ENCODE assay signal across 13 mouse cellular contexts in genomic region chr4:148417074-148417526, GRCm38 (mm10). TPM values are rescaled to one million over a fixed set of nuclear protein-coding genes. Genes with fewer than 3 reads are reported as not detected.
DNase-seq lines count a peak whose midpoint lies in the region; ATAC-seq and TF ChIP-seq lines count a peak whose summit lies in the region.
"Had no signal": no experiment of that assay in that cellular context is flagged by ENCODE, and none has a peak within 500 bp of the region (broad histone marks: within the 10 kb centered on the region; RNA-seq: fewer than 3 reads in every experiment).

No protein-coding gene starts in this region.

- no peak for TF ChIP-seq CTCF in hindbrain, postnatal 0 days (IDR thresholded peaks at IDR 0.05; ENCODE audit: low read depth)

- H3K27me3 ChIP-seq in hindbrain, postnatal 0 days (ENCODE audit: insufficient read depth, low read length), result no peaks in the 10 kb centered on the region
- peaks cover 39% of the 10 kb centered on the region for H3K27me3 ChIP-seq in midbrain, embryonic 12.5 days

- H3K4me3 ChIP-seq in hindbrain, postnatal 0 days (ENCODE audit: low read length), result no peak overlapping the region
- no peak overlapping the region for H3K4me3 ChIP-seq in midbrain, embryonic 12.5 days
- H3K4me3 ChIP-seq: megakaryocyte, embryonic 14.5 days had no signal

- peak; percentile 65; the same call in 1 of the 2 replicates for ATAC-seq in erythroblast, adult 5-6 weeks (replicated peaks; ENCODE audit: low FRiP score, poor library complexity, severe bottlenecking)
- ATAC-seq in hindbrain, postnatal 0 days, result peak; percentile 37; the same call in 1 of the 2 replicates
- peak; percentile 67 for ATAC-seq in midbrain, embryonic 12.5 days (ENCODE audit: low FRiP score, low read depth)

- H3K4me2 ChIP-seq in hindbrain, postnatal 0 days (ENCODE audit: low read depth, low read length), result no peak overlapping the region
- 0 out of 2 replicates have a peak overlapping the region, but pooled peaks have one; percentile 4 for H3K4me2 ChIP-seq in midbrain, embryonic 12.5 days (replicated peaks)

- H3K27ac ChIP-seq in hindbrain, postnatal 0 days, result peak overlapping the region; percentile 22; the same call in 1 of the 2 replicates
- H3K27ac ChIP-seq in midbrain, embryonic 12.5 days (replicated peaks), result peak overlapping the region; percentile 58

- H3K4me1 ChIP-seq in hindbrain, postnatal 0 days (ENCODE audit: insufficient read depth, low read length), result peaks cover 14% of the 10 kb centered on the region; the same call in 1 of the 2 replicates
- H3K4me1 ChIP-seq in midbrain, embryonic 12.5 days, result peaks cover 21% of the 10 kb centered on the region

- H3K36me3 ChIP-seq in hindbrain, postnatal 0 days (ENCODE audit: insufficient read depth, low read length), result no peaks in the 10 kb centered on the region
- H3K36me3 ChIP-seq in midbrain, embryonic 12.5 days, result no peaks in the 10 kb centered on the region

- DNase-seq in brain, adult 2 months (ENCODE audit: low read depth, low spot score), result peak; percentile 19
- DNase-seq in hindbrain, postnatal 0 days (ENCODE audit: low spot score), result no peak
- DNase-seq in natural killer cell, adult 2 months (ENCODE audit: low spot score in 2 of 2), result no peak
- no peak for DNase-seq in spleen, postnatal 14 days (ENCODE audit: low spot score in 2 of 2)
- DNase-seq in gastrocnemius, adult 18-20 months (ENCODE audit: low spot score), result no peak
- DNase-seq: cerebellum, adult 9-10 months; gastrocnemius, postnatal 14 days; kidney, adult 8-10 months; lung, adult 18-20 months; thymus, postnatal 14 days had no signal

- no peak overlapping the region for H3K9ac ChIP-seq in hindbrain, postnatal 0 days (replicated peaks; ENCODE audit: low read length)
- peak overlapping the region; percentile 12; the same call in 1 of the 2 replicates for H3K9ac ChIP-seq in midbrain, embryonic 12.5 days (replicated peaks)

- H3K9me3 ChIP-seq in hindbrain, postnatal 0 days (ENCODE audit: low read length), result no peaks in the 10 kb centered on the region
- no peaks in the 10 kb centered on the region for H3K9me3 ChIP-seq in midbrain, embryonic 12.5 days
- H3K9me3 ChIP-seq: megakaryocyte, embryonic 14.5 days had no signal

- WGBS in hindbrain, postnatal 0 days, result 51% methylated on average over 11 of the region's 11 CpGs
- WGBS in midbrain, embryonic 12.5 days, result 14% methylated on average over 11 of the region's 11 CpGs

RNA-seq across cellular contexts. Expression of gene Ubiad1, which starts 27.5 kb away (rescaled TPM):
- total RNA-seq in erythroblast, adult 5-6 weeks (2015; ENCODE audit: low replicate concordance), result 0.77 and 2.3 TPM in 2 replicates
- total RNA-seq in erythroblast, adult 5-6 weeks (2017; ENCODE audit: low replicate concordance), result 1.3 and 4.9 TPM in 2 replicates
- total RNA-seq in hindbrain, postnatal 0 days (2014; rRNA removed), result 22.2 and 25.8 TPM in 2 replicates
- 12.8 and 13.1 TPM in 2 replicates for polyA plus RNA-seq in hindbrain, postnatal 0 days (2015; fragmentation: Nextera tagmentation; extraction: Ambion mirVana)
- 20.5 and 21.1 TPM in 2 replicates for polyA plus RNA-seq in midbrain, embryonic 12.5 days (2016; fragmentation: Nextera tagmentation; extraction: Ambion mirVana)
- 10 to 100 TPM; 10.3 to 15.6 TPM for total RNA-seq in gastrocnemius, adult 18-20 months (2021)

RNA-seq across cellular contexts. Expression of gene Mtor, which starts 31.3 kb away (rescaled TPM):
- total RNA-seq in erythroblast, adult 5-6 weeks (2015; ENCODE audit: low replicate concordance), result 4.6 and 5.4 TPM in 2 replicates
- 5.2 and 7.8 TPM in 2 replicates for total RNA-seq in erythroblast, adult 5-6 weeks (2017; ENCODE audit: low replicate concordance)
- 56.0 and 58.2 TPM in 2 replicates for total RNA-seq in hindbrain, postnatal 0 days (2014; rRNA removed)
- polyA plus RNA-seq in hindbrain, postnatal 0 days (2015; fragmentation: Nextera tagmentation; extraction: Ambion mirVana), result 29.2 and 29.9 TPM in 2 replicates
- 33.3 and 35.4 TPM in 2 replicates for polyA plus RNA-seq in midbrain, embryonic 12.5 days (2016; fragmentation: Nextera tagmentation; extraction: Ambion mirVana)
- 10 to 100 TPM; 30.6 to 36.6 TPM for total RNA-seq in gastrocnemius, adult 18-20 months (2021)
